Mouse (Mus musculus): ENCODE results near the gene Itga9. TPM values are rescaled to one million over a fixed set of nuclear protein-coding genes. Genes with fewer than 3 reads are reported as not detected.

The Itga9 gene
- polyA plus RNA-seq, 1 experiment = not detected

GRCm38 (mm10) chr9:118846766-118847165 is 240.3 kb downstream of the Itga9 start:
- WGBS = 85% methylated on average over 3 of the region's 3 CpGs
- no peaks in the 10 kb centered on the region for H3K4me1 ChIP-seq (ENCODE audit: control insufficient read depth, insufficient read depth, low read length)
- no peak for TF ChIP-seq POLR2A (IDR thresholded peaks at IDR 0.05; ENCODE audit: insufficient read depth, low read depth, low read length)
- no peak for TF ChIP-seq CTCF (IDR thresholded peaks at IDR 0.05; ENCODE audit: insufficient read depth, low read depth, low read length)
- H3K27ac ChIP-seq (ENCODE audit: insufficient read depth, low read depth, low read length) = no peak overlapping the region
- H3K4me3 ChIP-seq (ENCODE audit: insufficient read depth, low read depth, low read length) = no peak overlapping the region

- 84% methylated on average over 9 of the region's 9 CpGs for WGBS
- Histone ChIP-seq H3K4me1 (ENCODE audit: control insufficient read depth, insufficient read depth, low read length) (no peaks in the 10 kb centered on the region), H3K27ac (ENCODE audit: insufficient read depth, low read depth, low read length) (no peak overlapping the region)
Measured at GRCm38 (mm10) chr9:118856665-118857064, 250.2 kb downstream of the Itga9 start.

GRCm38 (mm10) chr9:118860613-118861141 is 254.2 kb downstream of the Itga9 start:
- Histone ChIP-seq H3K4me3 (ENCODE audit: insufficient read depth, low read depth, low read length) (no peak overlapping the region), H3K27ac (ENCODE audit: insufficient read depth, low read depth, low read length) (no peak overlapping the region), H3K4me1 (ENCODE audit: control insufficient read depth, insufficient read depth, low read length) (no peaks in the 10 kb centered on the region)
- 91% methylated on average over 12 of the region's 12 CpGs for WGBS
- TF ChIP-seq POLR2A (IDR thresholded peaks at IDR 0.05; ENCODE audit: insufficient read depth, low read depth, low read length) (no peak), CTCF (IDR thresholded peaks at IDR 0.05; ENCODE audit: insufficient read depth, low read depth, low read length) (no peak)

More at GRCm38 (mm10) chr9:118856665-118857064, 250.2 kb downstream of the Itga9 start:
- TF ChIP-seq POLR2A (IDR thresholded peaks at IDR 0.05; ENCODE audit: insufficient read depth, low read depth, low read length) (no peak), CTCF (IDR thresholded peaks at IDR 0.05; ENCODE audit: insufficient read depth, low read depth, low read length) (no peak)
- H3K4me3 ChIP-seq (ENCODE audit: insufficient read depth, low read depth, low read length) = no peak overlapping the region

GRCm38 (mm10) chr9:118862214-118862613 is 255.7 kb downstream of the Itga9 start:
- H3K4me3 ChIP-seq (ENCODE audit: insufficient read depth, low read depth, low read length) = no peak overlapping the region
- WGBS = 94% methylated on average over 12 of the region's 12 CpGs
- no peaks in the 10 kb centered on the region for H3K4me1 ChIP-seq (ENCODE audit: control insufficient read depth, insufficient read depth, low read length)
- no peak overlapping the region for H3K27ac ChIP-seq (ENCODE audit: insufficient read depth, low read depth, low read length)
- no peak for TF ChIP-seq POLR2A (IDR thresholded peaks at IDR 0.05; ENCODE audit: insufficient read depth, low read depth, low read length)
- TF ChIP-seq CTCF (IDR thresholded peaks at IDR 0.05; ENCODE audit: insufficient read depth, low read depth, low read length) = no peak

GRCm38 (mm10) chr9:118862852-118863260 is 256.4 kb downstream of the Itga9 start:
- Histone ChIP-seq H3K27ac (ENCODE audit: insufficient read depth, low read depth, low read length) (no peak overlapping the region), H3K4me1 (ENCODE audit: control insufficient read depth, insufficient read depth, low read length) (no peaks in the 10 kb centered on the region), H3K4me3 (ENCODE audit: insufficient read depth, low read depth, low read length) (no peak overlapping the region)
- TF ChIP-seq CTCF (IDR thresholded peaks at IDR 0.05; ENCODE audit: insufficient read depth, low read depth, low read length) (no peak), POLR2A (IDR thresholded peaks at IDR 0.05; ENCODE audit: insufficient read depth, low read depth, low read length) (no peak)
- 82% methylated on average over 9 of the region's 9 CpGs for WGBS

GRCm38 (mm10) chr9:118863528-118863927 is 257.0 kb downstream of the Itga9 start:
- TF ChIP-seq POLR2A (IDR thresholded peaks at IDR 0.05; ENCODE audit: insufficient read depth, low read depth, low read length) = no peak
- no peak for TF ChIP-seq CTCF (IDR thresholded peaks at IDR 0.05; ENCODE audit: insufficient read depth, low read depth, low read length)
- Histone ChIP-seq H3K27ac (ENCODE audit: insufficient read depth, low read depth, low read length) (no peak overlapping the region), H3K4me3 (ENCODE audit: insufficient read depth, low read depth, low read length) (no peak overlapping the region), H3K4me1 (ENCODE audit: control insufficient read depth, insufficient read depth, low read length) (no peaks in the 10 kb centered on the region)
- WGBS = 95% methylated on average over 8 of the region's 8 CpGs

GRCm38 (mm10) chr9:118866949-118867348 is 260.5 kb downstream of the Itga9 start:
- 89% methylated on average over 2 of the region's 2 CpGs for WGBS
- Histone ChIP-seq H3K4me1 (ENCODE audit: control insufficient read depth, insufficient read depth, low read length) (no peaks in the 10 kb centered on the region), H3K4me3 (ENCODE audit: insufficient read depth, low read depth, low read length) (no peak overlapping the region), H3K27ac (ENCODE audit: insufficient read depth, low read depth, low read length) (no peak overlapping the region)
- TF ChIP-seq CTCF (IDR thresholded peaks at IDR 0.05; ENCODE audit: insufficient read depth, low read depth, low read length) (no peak), POLR2A (IDR thresholded peaks at IDR 0.05; ENCODE audit: insufficient read depth, low read depth, low read length) (no peak)

GRCm38 (mm10) chr9:118867851-118868250 is 261.4 kb downstream of the Itga9 start:
- H3K27ac ChIP-seq (ENCODE audit: insufficient read depth, low read depth, low read length) = no peak overlapping the region
- 98% methylated on average over 8 of the region's 8 CpGs for WGBS
- TF ChIP-seq CTCF (IDR thresholded peaks at IDR 0.05; ENCODE audit: insufficient read depth, low read depth, low read length) (no peak), POLR2A (IDR thresholded peaks at IDR 0.05; ENCODE audit: insufficient read depth, low read depth, low read length) (no peak)
- no peak overlapping the region for H3K4me3 ChIP-seq (ENCODE audit: insufficient read depth, low read depth, low read length)
- no peaks in the 10 kb centered on the region for H3K4me1 ChIP-seq (ENCODE audit: control insufficient read depth, insufficient read depth, low read length)

- TF ChIP-seq CTCF (IDR thresholded peaks at IDR 0.05; ENCODE audit: insufficient read depth, low read depth, low read length) (no peak), POLR2A (IDR thresholded peaks at IDR 0.05; ENCODE audit: insufficient read depth, low read depth, low read length) (no peak)
- no peaks in the 10 kb centered on the region for H3K4me1 ChIP-seq (ENCODE audit: control insufficient read depth, insufficient read depth, low read length)
- WGBS = 50% methylated on average over 4 of the region's 4 CpGs
- no peak overlapping the region for H3K27ac ChIP-seq (ENCODE audit: insufficient read depth, low read depth, low read length)
- no peak overlapping the region for H3K4me3 ChIP-seq (ENCODE audit: insufficient read depth, low read depth, low read length)
Measured at GRCm38 (mm10) chr9:118871089-118871488, 264.6 kb downstream of the Itga9 start.

GRCm38 (mm10) chr9:118873031-118873430 is 266.5 kb downstream of the Itga9 start:
- WGBS = 93% methylated on average over 12 of the region's 12 CpGs

More at GRCm38 (mm10) chr9:118873031-118873430, 266.5 kb downstream of the Itga9 start:
- H3K4me3 ChIP-seq (ENCODE audit: insufficient read depth, low read depth, low read length) = no peak overlapping the region
- H3K4me1 ChIP-seq (ENCODE audit: control insufficient read depth, insufficient read depth, low read length) = no peaks in the 10 kb centered on the region
- H3K27ac ChIP-seq (ENCODE audit: insufficient read depth, low read depth, low read length) = no peak overlapping the region
- TF ChIP-seq POLR2A (IDR thresholded peaks at IDR 0.05; ENCODE audit: insufficient read depth, low read depth, low read length) (no peak), CTCF (IDR thresholded peaks at IDR 0.05; ENCODE audit: insufficient read depth, low read depth, low read length) (no peak)

Measured in olfactory bulb, adult 2 months (tissue).